Comparison of ENCODE assay signal across 9 mouse cellular contexts in genomic region chr19:37886355-37887120, GRCm38 (mm10).
DNase-seq lines count a peak whose midpoint lies in the region; ATAC-seq and TF ChIP-seq lines count a peak whose summit lies in the region.
"Had no signal": no experiment of that assay in that cellular context is flagged by ENCODE, and none has a peak within 500 bp of the region (broad histone marks: within the 10 kb centered on the region; RNA-seq: fewer than 3 reads in every experiment).

No protein-coding gene starts in this region.

- WGBS in embryonic facial prominence, embryonic 11.5 days: 13% methylated on average over 15 of the region's 15 CpGs
- 10% methylated on average over 15 of the region's 15 CpGs for WGBS in heart, embryonic 14.5 days
- WGBS in liver, embryonic 14.5 days (ENCODE audit: insufficient replicate concordance): 11% methylated on average over 15 of the region's 15 CpGs
- 14% methylated on average over 15 of the region's 15 CpGs for WGBS in neural tube, embryonic 15.5 days

- peak overlapping the region; percentile 38; the same call in 1 of the 2 replicates for H3K27ac ChIP-seq in ES-Bruce4 (ENCODE audit: insufficient read depth, low read length)
- no peak overlapping the region for H3K27ac ChIP-seq in embryonic facial prominence, embryonic 11.5 days (replicated peaks; ENCODE audit: low read depth, low read length)
- H3K27ac ChIP-seq in heart, embryonic 14.5 days (replicated peaks in 1 of 2; ENCODE audit: control insufficient read depth in 1 of 2, insufficient read depth in 1 of 2, low read depth in 2 of 2, low read length in 2 of 2): no peak overlapping the region
- H3K27ac ChIP-seq in liver, embryonic 14.5 days: no peak overlapping the region
- no peak overlapping the region for H3K27ac ChIP-seq in neural tube, embryonic 15.5 days (replicated peaks)
- H3K27ac ChIP-seq: liver, embryonic 15.5 days had no signal

- TF ChIP-seq CTCF in ES-Bruce4 (IDR thresholded peaks at IDR 0.05; ENCODE audit: low read depth, low read length): peak; percentile 49
- TF ChIP-seq CTCF in liver, embryonic 14.5 days (IDR thresholded peaks at IDR 0.05; ENCODE audit: low read depth): peak; percentile 74

- peaks cover 1% of the 10 kb centered on the region; the same call in 1 of the 2 replicates for H3K27me3 ChIP-seq in ES-Bruce4 (ENCODE audit: control insufficient read depth, insufficient read depth, low read length, poor library complexity, severe bottlenecking)
- H3K27me3 ChIP-seq in embryonic facial prominence, embryonic 11.5 days (ENCODE audit: control insufficient read depth, insufficient read depth, low read length): no peaks in the 10 kb centered on the region
- H3K27me3 ChIP-seq in heart, embryonic 14.5 days (ENCODE audit: control insufficient read depth, insufficient read depth, low read length): peaks cover 16% of the 10 kb centered on the region
- H3K27me3 ChIP-seq in liver, embryonic 14.5 days (ENCODE audit: control insufficient read depth, insufficient read depth, low read length): no peaks in the 10 kb centered on the region; the same call in 1 of the 2 replicates
- peaks cover 12% of the 10 kb centered on the region for H3K27me3 ChIP-seq in neural tube, embryonic 15.5 days (replicated peaks)

- H3K9ac ChIP-seq in ES-Bruce4 (ENCODE audit: low read depth, poor library complexity, severe bottlenecking): no peak overlapping the region
- no peak overlapping the region for H3K9ac ChIP-seq in embryonic facial prominence, embryonic 11.5 days (replicated peaks; ENCODE audit: low read length)
- no peak overlapping the region for H3K9ac ChIP-seq in heart, embryonic 14.5 days (ENCODE audit: low read length)
- H3K9ac ChIP-seq in liver, embryonic 14.5 days (replicated peaks): no peak overlapping the region
- peak overlapping the region; percentile 47 for H3K9ac ChIP-seq in neural tube, embryonic 15.5 days (replicated peaks)
- H3K9ac ChIP-seq: liver, embryonic 15.5 days had no signal

- 0 out of 2 replicates have a peak, but pooled peaks have one; percentile 58 for TF ChIP-seq EP300 in ES-Bruce4 (IDR thresholded peaks at IDR 0.05; ENCODE audit: insufficient read depth, low read depth, low read length)
- no peak for TF ChIP-seq EP300 in liver, embryonic 14.5 days (IDR thresholded peaks at IDR 0.05; ENCODE audit: low read depth)

- no peak for TF ChIP-seq POLR2A in ES-Bruce4 (IDR thresholded peaks at IDR 0.05; ENCODE audit: insufficient read depth, low read length)

- H3K36me3 ChIP-seq in ES-Bruce4 (ENCODE audit: control insufficient read depth, insufficient read depth, low read length, poor library complexity, severe bottlenecking): no peaks in the 10 kb centered on the region
- no peaks in the 10 kb centered on the region for H3K36me3 ChIP-seq in embryonic facial prominence, embryonic 11.5 days (replicated peaks; ENCODE audit: control insufficient read depth, insufficient read depth, low read depth, low read length)
- no peaks in the 10 kb centered on the region for H3K36me3 ChIP-seq in heart, embryonic 14.5 days (ENCODE audit: control insufficient read depth, insufficient read depth, low read length)
- H3K36me3 ChIP-seq in liver, embryonic 14.5 days (replicated peaks; ENCODE audit: control insufficient read depth, insufficient read depth, low read depth): no peaks in the 10 kb centered on the region
- H3K36me3 ChIP-seq in neural tube, embryonic 15.5 days: no peaks in the 10 kb centered on the region
- H3K36me3 ChIP-seq: liver, embryonic 15.5 days had no signal

- peak overlapping the region; percentile 27; the same call in 1 of the 2 replicates for H3K4me2 ChIP-seq in embryonic facial prominence, embryonic 11.5 days (ENCODE audit: low read depth, low read length)
- H3K4me2 ChIP-seq in heart, embryonic 14.5 days (ENCODE audit: low read length): peak overlapping the region; percentile 63
- H3K4me2 ChIP-seq in liver, embryonic 14.5 days (ENCODE audit: low read depth): peak overlapping the region; percentile 4; the same call in 1 of the 2 replicates
- peak overlapping the region; percentile 69 for H3K4me2 ChIP-seq in neural tube, embryonic 15.5 days
- H3K4me2 ChIP-seq: liver, embryonic 15.5 days had no signal

- H3K9me3 ChIP-seq in ES-Bruce4 (replicated peaks; ENCODE audit: control insufficient read depth, insufficient read depth, low read length, poor library complexity, severe bottlenecking): no peaks in the 10 kb centered on the region
- H3K9me3 ChIP-seq in embryonic facial prominence, embryonic 11.5 days (replicated peaks; ENCODE audit: control insufficient read depth, low read length): no peaks in the 10 kb centered on the region
- H3K9me3 ChIP-seq in heart, embryonic 14.5 days (ENCODE audit: control insufficient read depth, low read length): no peaks in the 10 kb centered on the region
- H3K9me3 ChIP-seq in liver, embryonic 14.5 days (ENCODE audit: control insufficient read depth, low read length): no peaks in the 10 kb centered on the region
- H3K9me3 ChIP-seq in neural tube, embryonic 15.5 days (replicated peaks): no peaks in the 10 kb centered on the region
- H3K9me3 ChIP-seq: liver, embryonic 15.5 days had no signal

- no peak overlapping the region; the same call in 1 of the 2 replicates for H3K4me3 ChIP-seq in ES-Bruce4 (ENCODE audit: low read depth, low read length)
- H3K4me3 ChIP-seq in embryonic facial prominence, embryonic 11.5 days (ENCODE audit: low read depth, low read length): no peak overlapping the region
- H3K4me3 ChIP-seq in heart, embryonic 14.5 days (ENCODE audit: control insufficient read depth in 1 of 2, insufficient read depth in 1 of 2, low read depth in 1 of 2, low read length in 2 of 2): peak overlapping the region; percentile 26 to 30
- no peak overlapping the region for H3K4me3 ChIP-seq in liver, embryonic 14.5 days (ENCODE audit: insufficient read depth in 1 of 2, low read depth in 2 of 2, low read length in 2 of 2)
- peak overlapping the region; percentile 39 for H3K4me3 ChIP-seq in neural tube, embryonic 15.5 days (replicated peaks)
- H3K4me3 ChIP-seq: liver, embryonic 15.5 days had no signal

- peaks cover 2% of the 10 kb centered on the region for H3K4me1 ChIP-seq in ES-Bruce4 (ENCODE audit: control insufficient read depth, insufficient read depth, low read length)
- no peaks in the 10 kb centered on the region for H3K4me1 ChIP-seq in embryonic facial prominence, embryonic 11.5 days (ENCODE audit: control insufficient read depth, insufficient read depth, low read length)
- H3K4me1 ChIP-seq in heart, embryonic 14.5 days (ENCODE audit: control insufficient read depth in 2 of 2, insufficient read depth in 2 of 2, low read length in 2 of 2): peaks cover 2 to 3% of the 10 kb centered on the region in 2 experiments; a peak in 2 of 4 replicates
- no peaks in the 10 kb centered on the region for H3K4me1 ChIP-seq in liver, embryonic 14.5 days (replicated peaks; ENCODE audit: control insufficient read depth in 2 of 2, insufficient read depth in 2 of 2, low read length in 1 of 2)
- H3K4me1 ChIP-seq in neural tube, embryonic 15.5 days: peaks cover 4% of the 10 kb centered on the region
- H3K4me1 ChIP-seq: liver, embryonic 15.5 days had no signal

- ATAC-seq in embryonic facial prominence, embryonic 11.5 days (replicated peaks; ENCODE audit: insufficient number of reproducible peaks, low FRiP score, low TSS enrichment, low read depth): no peak
- ATAC-seq in heart, embryonic 14.5 days (ENCODE audit: insufficient number of reproducible peaks, insufficient read depth, low FRiP score, low read depth): no peak
- ATAC-seq in liver, embryonic 14.5 days (ENCODE audit: insufficient read depth): no peak
- peak; percentile 83 for ATAC-seq in neural tube, embryonic 15.5 days (ENCODE audit: low FRiP score)
- ATAC-seq in erythroblast, adult 5-6 weeks (replicated peaks; ENCODE audit: low FRiP score, poor library complexity, severe bottlenecking): no peak

- peak; percentile 53 for DNase-seq in adrenal gland, postnatal 14 days
- peak; percentile 90 for DNase-seq in embryonic facial prominence, embryonic 11.5 days (ENCODE audit: low spot score)
- DNase-seq in kidney, postnatal 14 days: peak; percentile 78
- peak in 1 of 3 experiments; percentile 9 for DNase-seq in liver, embryonic 14.5 days (ENCODE audit: low read depth in 3 of 3, low spot score in 3 of 3)

Comparison
In these comparisons a context has a peak if more than half of its experiments do, and no peak if none do; other contexts are left out.
1. H3K4me3 ChIP-seq: peak in heart, embryonic 14.5 days (2 of 2) and neural tube, embryonic 15.5 days (single experiment); none in ES-Bruce4 (single experiment), embryonic facial prominence, embryonic 11.5 days (single experiment) and liver, embryonic 14.5 days (0 of 2).
2. H3K4me2 ChIP-seq: peak in every context shown above with its lines; median percentile 69 in neural tube, embryonic 15.5 days; 63 in heart, embryonic 14.5 days; 27 in embryonic facial prominence, embryonic 11.5 days; 4 in liver, embryonic 14.5 days.